Comparison of ENCODE assay signal across 9 mouse cellular contexts in the genomic region with DNA sequence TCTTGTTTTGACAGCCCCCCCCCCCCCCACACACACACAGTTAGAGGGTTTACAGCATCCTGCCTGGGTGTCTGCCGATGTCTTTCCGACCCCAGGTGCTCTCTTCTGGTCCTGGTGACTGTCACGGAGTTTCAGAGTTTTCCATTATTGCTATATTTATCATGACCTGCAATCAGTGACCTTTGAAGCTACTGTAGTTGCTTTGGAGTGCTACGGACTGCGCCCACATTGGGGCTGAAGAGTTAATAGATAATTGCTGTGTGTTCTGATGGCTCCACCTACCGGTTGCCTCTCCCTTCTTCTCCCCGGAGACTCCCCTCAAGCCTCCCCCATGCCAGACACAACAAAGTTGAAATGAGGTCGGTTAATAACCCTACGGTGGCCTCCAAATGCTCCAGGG. TPM values are rescaled to one million over a fixed set of nuclear protein-coding genes. Genes with fewer than 3 reads are reported as not detected.
DNase-seq lines count a peak whose midpoint lies in the region; ATAC-seq lines count a peak whose summit lies in the region.
"Had no signal": no experiment of that assay in that cellular context is flagged by ENCODE, and none has a peak within 500 bp of the region (broad histone marks: within the 10 kb centered on the region; RNA-seq: fewer than 3 reads in every experiment).

No protein-coding gene starts in this region.

- DNase-seq in cerebellum, adult 11 months: peak; percentile 6
- DNase-seq in ZHBTc4 (ENCODE audit: low read depth, low spot score) (peak; percentile 47), liver (peak; percentile 35)
- DNase-seq in embryonic facial prominence, embryonic 10.5 days (ENCODE audit: low spot score): peak; percentile 50
- peak; percentile 12 to 20 for DNase-seq in natural killer cell, adult 2 months (ENCODE audit: low spot score in 2 of 2)
- DNase-seq in spleen, postnatal 4 days (ENCODE audit: low spot score in 2 of 2): no peak

- no peak for ATAC-seq in cerebellum, adult (ENCODE audit: insufficient number of reproducible peaks, low FRiP score, low TSS enrichment)
- ATAC-seq in hematopoietic stem cell, adult 5-6 weeks (replicated peaks in 1 of 2; ENCODE audit: insufficient read depth in 1 of 2, low FRiP score in 2 of 2, low TSS enrichment in 1 of 2, low read depth in 1 of 2, poor library complexity in 2 of 2, severe bottlenecking in 2 of 2): peak; percentile 27 to 48; a peak in 1 of 4 replicates

- H3K36me3 ChIP-seq in embryonic facial prominence, embryonic 10.5 days (replicated peaks): no peaks in the 10 kb centered on the region

- 0 out of 2 replicates have a peak, but pooled peaks cover 12% of the 10 kb centered on the region for H3K27me3 ChIP-seq in embryonic facial prominence, embryonic 10.5 days (replicated peaks; ENCODE audit: low read depth, poor library complexity, severe bottlenecking)

- peak overlapping the region; percentile 65; the same call in 1 of the 2 replicates for H3K27ac ChIP-seq in embryonic facial prominence, embryonic 10.5 days (replicated peaks)

- peak overlapping the region; percentile 30 for H3K4me3 ChIP-seq in embryonic facial prominence, embryonic 10.5 days

- peaks cover 24% of the 10 kb centered on the region for H3K4me1 ChIP-seq in embryonic facial prominence, embryonic 10.5 days

- WGBS in embryonic facial prominence, embryonic 10.5 days: 11% methylated on average over 9 of the region's 9 CpGs

- H3K9me3 ChIP-seq in embryonic facial prominence, embryonic 10.5 days: no peaks in the 10 kb centered on the region; the same call in 1 of the 2 replicates

RNA-seq across cellular contexts. Expression of gene Gm11541, which starts 12.5 kb away (rescaled TPM):
- not detected in 2 replicates for polyA plus RNA-seq in embryonic facial prominence, embryonic 10.5 days (2016; fragmentation: Nextera tagmentation; extraction: Ambion mirVana)
- total RNA-seq in hematopoietic stem cell, adult 5-6 weeks (2017): not detected in 2 replicates
- polyA plus RNA-seq: frontal cortex, adult 2 months had no signal

RNA-seq across cellular contexts. Expression of gene Cdc34b, which starts 24.8 kb away (rescaled TPM):
- polyA plus RNA-seq in embryonic facial prominence, embryonic 10.5 days (2016; fragmentation: Nextera tagmentation; extraction: Ambion mirVana): 0.29 and 0.40 TPM in 2 replicates
- total RNA-seq in hematopoietic stem cell, adult 5-6 weeks (2017): not detected in 2 replicates

RNA-seq across cellular contexts. Expression of gene Xylt2, which starts 39.4 kb away (rescaled TPM):
- 15.1 and 16.3 TPM in 2 replicates for polyA plus RNA-seq in embryonic facial prominence, embryonic 10.5 days (2016; fragmentation: Nextera tagmentation; extraction: Ambion mirVana)
- total RNA-seq in hematopoietic stem cell, adult 5-6 weeks (2017): 4.5 and 7.3 TPM in 2 replicates

Comparison
In these comparisons a context has a peak if more than half of its experiments do, and no peak if none do; other contexts are left out.
1. DNase-seq: peak in cerebellum, adult 11 months (single experiment), ZHBTc4 (single experiment), embryonic facial prominence, embryonic 10.5 days (single experiment), liver (single experiment) and natural killer cell, adult 2 months (2 of 2); none in spleen, postnatal 4 days (0 of 2).